Mouse (Mus musculus): ENCODE data around the gene Ncoa6. TPM values are rescaled to one million over a fixed set of nuclear protein-coding genes. Genes with fewer than 3 reads are reported as not detected.

Gene Ncoa6
- polyA plus RNA-seq, 1 experiment: 38.7 TPM

DNA sequence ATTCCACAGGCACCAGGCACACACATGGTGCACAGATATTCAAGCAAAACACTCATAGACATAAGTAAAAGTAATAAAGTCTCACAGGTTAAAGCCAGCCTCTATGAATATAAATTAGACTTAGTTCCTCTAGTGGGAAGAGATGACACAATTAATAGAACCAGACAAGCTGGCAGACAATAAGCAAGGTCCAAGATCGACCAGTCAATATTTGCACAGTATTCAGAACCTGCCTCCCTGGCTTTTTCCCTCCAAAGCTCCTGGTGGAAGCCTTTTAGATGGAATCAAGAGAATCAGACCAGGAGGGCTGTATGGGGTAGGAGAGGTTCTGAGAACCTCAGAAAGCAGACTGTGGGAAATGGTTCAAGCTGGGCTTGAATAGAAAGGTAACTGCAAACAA lies 99.8 kb downstream of the Ncoa6 start:
- H3K4me1 ChIP-seq (ENCODE audit: control insufficient read depth, insufficient read depth, low read length): peaks cover 30% of the 10 kb centered on the region
- peak overlapping the region; percentile 31; the same call in 1 of the 2 replicates for H3K27ac ChIP-seq (ENCODE audit: insufficient read depth, low read depth, low read length)
- H3K4me3 ChIP-seq (ENCODE audit: insufficient read depth, low read length): no peak overlapping the region
- no peak for TF ChIP-seq CTCF (IDR thresholded peaks at IDR 0.05; ENCODE audit: low read depth, low read length)
- TF ChIP-seq POLR2A (IDR thresholded peaks at IDR 0.05; ENCODE audit: borderline replicate concordance, low read depth, low read length): no peak

GRCm38 (mm10) chr2:155373302-155373701 lies 100.4 kb downstream of the Ncoa6 start:
- H3K4me3 ChIP-seq (ENCODE audit: insufficient read depth, low read length): no peak overlapping the region
- H3K27ac ChIP-seq (ENCODE audit: insufficient read depth, low read depth, low read length): peak overlapping the region; percentile 31

GRCm38 (mm10) chr2:155372451-155372850 lies 101.2 kb downstream of the Ncoa6 start:
- TF ChIP-seq POLR2A (IDR thresholded peaks at IDR 0.05; ENCODE audit: borderline replicate concordance, low read depth, low read length): no peak
- peaks cover 42% of the 10 kb centered on the region for H3K4me1 ChIP-seq (ENCODE audit: control insufficient read depth, insufficient read depth, low read length)
- H3K4me3 ChIP-seq (ENCODE audit: insufficient read depth, low read length): no peak overlapping the region
- no peak overlapping the region for H3K27ac ChIP-seq (ENCODE audit: insufficient read depth, low read depth, low read length)

More at GRCm38 (mm10) chr2:155373302-155373701, 100.4 kb downstream of the Ncoa6 start:
- TF ChIP-seq CTCF (IDR thresholded peaks at IDR 0.05; ENCODE audit: low read depth, low read length): no peak
- no peak for TF ChIP-seq POLR2A (IDR thresholded peaks at IDR 0.05; ENCODE audit: borderline replicate concordance, low read depth, low read length)
- peaks cover 35% of the 10 kb centered on the region for H3K4me1 ChIP-seq (ENCODE audit: control insufficient read depth, insufficient read depth, low read length)

DNA sequence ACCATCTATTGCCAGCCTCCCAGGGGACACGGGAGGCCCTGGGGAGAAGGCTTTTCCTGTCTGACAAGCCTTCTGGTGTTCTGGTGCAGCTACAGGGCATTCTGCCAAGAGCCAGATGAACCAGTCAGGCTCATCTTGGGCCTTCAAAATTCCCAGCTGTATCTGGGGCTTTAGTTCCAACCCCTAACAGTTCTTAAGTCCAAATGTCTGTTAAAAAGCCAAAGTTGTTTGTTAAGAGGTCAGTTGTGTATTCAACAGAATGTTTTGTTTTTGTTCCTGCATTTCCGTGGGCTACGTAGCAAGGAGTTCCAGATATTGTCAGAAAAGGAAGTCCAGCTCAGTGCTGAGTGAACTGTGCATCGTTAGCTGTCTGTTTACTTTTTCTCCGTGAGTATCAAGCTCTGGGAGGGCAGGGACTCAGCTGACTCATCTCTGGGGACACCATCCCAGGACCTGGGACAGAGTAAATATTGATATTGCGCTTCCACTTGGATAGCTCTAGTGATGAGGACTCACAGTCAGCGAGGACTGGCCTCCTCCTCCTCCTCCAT lies 104.3 kb downstream of the Ncoa6 start:
- TF ChIP-seq CTCF (IDR thresholded peaks at IDR 0.05; ENCODE audit: low read depth, low read length) (no peak), POLR2A (IDR thresholded peaks at IDR 0.05; ENCODE audit: borderline replicate concordance, low read depth, low read length) (no peak)
- Histone ChIP-seq H3K27ac (ENCODE audit: insufficient read depth, low read depth, low read length) (peak overlapping the region; percentile 85), H3K4me1 (ENCODE audit: control insufficient read depth, insufficient read depth, low read length) (peaks cover 48% of the 10 kb centered on the region), H3K4me3 (ENCODE audit: insufficient read depth, low read length) (no peak overlapping the region)

- no peak for TF ChIP-seq CTCF (IDR thresholded peaks at IDR 0.05; ENCODE audit: low read depth, low read length)
- H3K27ac ChIP-seq (ENCODE audit: insufficient read depth, low read depth, low read length): peak overlapping the region; percentile 84
- no peak overlapping the region for H3K4me3 ChIP-seq (ENCODE audit: insufficient read depth, low read length)
- H3K4me1 ChIP-seq (ENCODE audit: control insufficient read depth, insufficient read depth, low read length): peaks cover 45% of the 10 kb centered on the region
Measured at GRCm38 (mm10) chr2:155367635-155368284, 105.9 kb downstream of the Ncoa6 start.

GRCm38 (mm10) chr2:155357686-155358399 lies 115.9 kb downstream of the Ncoa6 start:
- TF ChIP-seq CTCF (IDR thresholded peaks at IDR 0.05; ENCODE audit: low read depth, low read length): no peak
- TF ChIP-seq POLR2A (IDR thresholded peaks at IDR 0.05; ENCODE audit: borderline replicate concordance, low read depth, low read length): no peak
- H3K4me1 ChIP-seq (ENCODE audit: control insufficient read depth, insufficient read depth, low read length): peaks cover 8% of the 10 kb centered on the region
- no peak overlapping the region for H3K27ac ChIP-seq (ENCODE audit: insufficient read depth, low read depth, low read length)
- H3K4me3 ChIP-seq (ENCODE audit: insufficient read depth, low read length): peak overlapping the region; percentile 58

- TF ChIP-seq POLR2A (IDR thresholded peaks at IDR 0.05; ENCODE audit: borderline replicate concordance, low read depth, low read length) (no peak), CTCF (IDR thresholded peaks at IDR 0.05; ENCODE audit: low read depth, low read length) (no peak)
- H3K27ac ChIP-seq (ENCODE audit: insufficient read depth, low read depth, low read length): no peak within 1 kb of the TSS
Measured at GRCm38 (mm10) chr2:155356971-155357591, 116.6 kb downstream of the Ncoa6 start, which contains the start of gene Pigu. Gene Pigu (minus strand): TSS chr2:155357430.

GRCm38 (mm10) chr2:155354402-155354801 lies 119.3 kb downstream of the Ncoa6 start:
- H3K27ac ChIP-seq (ENCODE audit: insufficient read depth, low read depth, low read length): no peak overlapping the region
- peaks cover 8% of the 10 kb centered on the region for H3K4me1 ChIP-seq (ENCODE audit: control insufficient read depth, insufficient read depth, low read length)
- TF ChIP-seq POLR2A (IDR thresholded peaks at IDR 0.05; ENCODE audit: borderline replicate concordance, low read depth, low read length) (no peak), CTCF (IDR thresholded peaks at IDR 0.05; ENCODE audit: low read depth, low read length) (no peak)
- H3K4me3 ChIP-seq (ENCODE audit: insufficient read depth, low read length): no peak overlapping the region

More at GRCm38 (mm10) chr2:155356971-155357591, 116.6 kb downstream of the Ncoa6 start, which contains the start of gene Pigu:
- peaks cover 8% of the 10 kb centered on the region for H3K4me1 ChIP-seq (ENCODE audit: control insufficient read depth, insufficient read depth, low read length)
- H3K4me3 ChIP-seq (ENCODE audit: insufficient read depth, low read length): peak within 1 kb of the TSS; percentile 87

- H3K4me1 ChIP-seq (ENCODE audit: control insufficient read depth, insufficient read depth, low read length): peaks cover 14% of the 10 kb centered on the region
- TF ChIP-seq POLR2A (IDR thresholded peaks at IDR 0.05; ENCODE audit: borderline replicate concordance, low read depth, low read length) (no peak), CTCF (IDR thresholded peaks at IDR 0.05; ENCODE audit: low read depth, low read length) (no peak)
- H3K4me3 ChIP-seq (ENCODE audit: insufficient read depth, low read length): no peak overlapping the region
- H3K27ac ChIP-seq (ENCODE audit: insufficient read depth, low read depth, low read length): no peak overlapping the region
Measured at GRCm38 (mm10) chr2:155346670-155347069, 127.0 kb downstream of the Ncoa6 start.

Other genes with a start within 250 kb of the Ncoa6 start
- gene Dynlrb1, start 237.4 kb downstream of the Ncoa6 start, polyA plus RNA-seq (2012; ENCODE audit: insufficient read depth, insufficient read length, missing spikeins): 241 and 280 TPM in 2 replicates
- 39.6 and 39.8 TPM in 2 replicates for gene Map1lc3a, start 197.6 kb downstream of the Ncoa6 start, polyA plus RNA-seq (2012; ENCODE audit: insufficient read depth, insufficient read length, missing spikeins)
- 36.7 and 41.7 TPM in 2 replicates for gene Pigu, start 116.5 kb downstream of the Ncoa6 start, polyA plus RNA-seq (2012; ENCODE audit: insufficient read depth, insufficient read length, missing spikeins)
- 60.0 and 63.1 TPM in 2 replicates for gene Trp53inp2, start 92.8 kb downstream of the Ncoa6 start, polyA plus RNA-seq (2012; ENCODE audit: insufficient read depth, insufficient read length, missing spikeins)
- 8.9 and 9.7 TPM in 2 replicates for gene Acss2, start 44.1 kb upstream of the Ncoa6 start, polyA plus RNA-seq (2012; ENCODE audit: insufficient read depth, insufficient read length, missing spikeins)
- gene Ggt7, start 44.3 kb upstream of the Ncoa6 start, polyA plus RNA-seq (2012; ENCODE audit: insufficient read depth, insufficient read length, missing spikeins): not detected in 2 replicates
- 10.5 and 12.9 TPM in 2 replicates for gene Gss, start 118.9 kb upstream of the Ncoa6 start, polyA plus RNA-seq (2012; ENCODE audit: insufficient read depth, insufficient read length, missing spikeins)
- gene Myh7b, start 137.3 kb upstream of the Ncoa6 start, polyA plus RNA-seq (2012; ENCODE audit: insufficient read depth, insufficient read length, missing spikeins): not detected in 2 replicates
- 93.1 and 108 TPM in 2 replicates for gene Trpc4ap, start 218.5 kb upstream of the Ncoa6 start, polyA plus RNA-seq (2012; ENCODE audit: insufficient read depth, insufficient read length, missing spikeins)

Data from bone marrow macrophage, adult 2 months (primary cell).